Mouse (Mus musculus): ENCODE measurements around the gene Gm9964.
"Not testable (repeated sequence)": the region's sequence is repeated elsewhere in the genome, so short reads cannot be mapped to it uniquely, and the experiment has no call there.

The Gm9964 gene

DNA sequence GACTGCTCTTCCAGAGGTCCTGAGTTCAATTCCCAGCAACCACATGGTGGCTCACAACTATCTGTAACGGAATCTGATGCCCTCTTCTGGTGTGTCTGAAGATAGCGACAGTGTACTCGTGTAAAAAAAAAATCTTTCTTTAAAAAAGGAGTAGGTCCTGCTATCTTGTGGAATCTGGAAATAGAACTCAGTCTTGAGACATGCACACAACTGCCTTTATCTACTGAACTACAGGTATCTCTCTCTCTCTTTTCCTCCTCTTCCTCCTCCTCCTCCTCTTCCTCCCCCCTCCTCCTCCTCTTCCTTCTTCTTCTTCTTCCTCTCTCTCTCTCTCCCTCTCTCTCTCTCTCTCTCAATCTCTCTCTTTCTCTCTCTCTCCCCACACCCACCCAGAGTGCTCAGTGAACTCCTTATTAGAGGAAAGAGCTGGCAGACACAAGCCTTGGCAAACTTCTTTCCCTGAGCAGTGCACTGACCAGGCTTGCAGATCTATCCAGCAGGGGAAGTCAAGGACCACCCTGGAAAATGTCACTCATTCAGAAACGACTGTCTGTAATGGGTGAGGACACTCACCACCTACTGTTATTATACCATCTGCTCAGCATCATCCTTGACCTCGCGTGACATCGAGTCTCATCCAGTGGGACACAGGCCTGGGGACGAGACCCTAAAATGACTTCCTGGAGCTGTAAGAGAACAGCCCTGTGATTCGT is 3.2 kb upstream of the Gm9964 start:
- DNase-seq (ENCODE audit: low spot score in 2 of 2), result no peak

DNA sequence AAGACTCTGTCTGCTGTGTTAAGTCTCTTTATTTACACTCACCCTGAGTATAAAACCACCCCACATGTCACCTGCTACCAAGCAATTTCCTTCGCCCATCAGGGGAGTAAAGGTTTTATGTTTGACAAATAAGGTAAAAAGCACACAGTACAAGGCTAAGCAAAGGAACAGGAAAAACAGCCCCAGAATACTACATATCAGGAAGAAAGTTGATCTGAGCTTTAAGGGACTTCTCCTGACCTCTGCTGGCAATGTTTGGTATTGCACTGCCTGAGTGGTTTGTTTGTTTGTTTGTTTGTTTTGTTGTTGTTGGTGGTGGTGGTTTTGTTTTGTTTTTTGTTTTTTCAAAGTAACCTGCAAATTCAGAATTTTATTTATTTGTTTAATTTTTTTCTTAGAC is 539 bp downstream of the Gm9964 start:
- DNase-seq (ENCODE audit: low spot score in 2 of 2), result peak; percentile 35 to 50

DNA sequence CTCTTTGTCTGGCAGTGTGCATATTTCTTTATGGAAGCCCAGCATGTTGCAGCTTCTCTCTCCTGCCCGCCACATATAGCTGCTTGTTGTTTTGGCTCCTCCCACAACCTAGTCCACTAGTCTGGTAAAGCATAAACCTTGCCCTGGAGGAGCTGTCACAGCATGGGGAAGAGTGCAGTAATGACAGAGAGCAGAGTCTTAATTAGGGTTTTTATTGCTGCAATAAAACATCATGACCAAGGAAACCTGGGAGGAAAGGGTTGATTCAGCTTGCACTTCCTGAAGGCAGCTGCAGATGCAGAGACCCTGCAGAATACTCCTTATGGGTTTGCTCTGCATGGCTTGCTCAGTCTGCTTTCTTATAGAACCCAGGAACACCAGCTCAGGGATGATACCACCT is 2.7 kb downstream of the Gm9964 start:
- no peak for DNase-seq (ENCODE audit: low spot score in 2 of 2)

DNA sequence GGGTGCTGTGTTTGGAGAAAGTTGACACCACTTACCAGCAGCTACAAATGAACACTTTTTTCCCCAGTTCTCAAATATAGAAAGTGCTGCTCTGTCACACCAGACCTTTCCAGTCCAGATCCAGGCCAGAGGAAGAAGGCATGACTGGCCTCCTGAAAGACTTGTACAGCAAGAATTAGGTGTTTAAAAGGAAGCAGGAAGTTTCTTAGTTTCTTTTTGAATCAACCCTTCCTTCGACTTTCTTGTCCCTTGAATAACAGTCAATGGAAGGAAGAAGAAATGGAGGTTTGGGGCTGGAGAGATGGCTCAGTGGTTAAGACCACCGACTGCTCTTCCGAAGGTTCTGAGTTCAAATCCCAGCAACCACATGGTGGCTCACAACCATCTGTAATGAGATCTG is 3.7 kb downstream of the Gm9964 start:
- no peak for DNase-seq (ENCODE audit: low spot score in 2 of 2)

DNA sequence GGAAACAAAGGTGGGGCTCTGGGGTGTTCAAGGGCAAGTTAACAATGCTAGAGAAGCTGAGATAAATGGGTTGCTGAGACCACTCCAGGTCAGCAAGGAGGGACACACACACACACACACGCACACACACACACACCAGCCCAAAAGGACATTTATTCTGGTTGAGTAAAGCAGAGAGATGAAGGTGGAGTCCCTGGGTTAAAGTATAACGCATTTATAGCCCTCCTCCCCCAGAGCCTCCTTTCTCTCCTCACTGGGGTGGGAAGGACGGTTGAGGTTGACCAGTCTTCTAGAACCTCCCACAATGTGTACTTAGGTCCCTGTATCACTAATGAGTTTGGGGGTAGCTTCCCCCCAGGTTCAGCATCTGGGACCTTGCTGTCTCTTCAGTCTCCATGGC is 4.6 kb downstream of the Gm9964 start:
- DNase-seq (ENCODE audit: low spot score in 2 of 2), result no peak

DNA sequence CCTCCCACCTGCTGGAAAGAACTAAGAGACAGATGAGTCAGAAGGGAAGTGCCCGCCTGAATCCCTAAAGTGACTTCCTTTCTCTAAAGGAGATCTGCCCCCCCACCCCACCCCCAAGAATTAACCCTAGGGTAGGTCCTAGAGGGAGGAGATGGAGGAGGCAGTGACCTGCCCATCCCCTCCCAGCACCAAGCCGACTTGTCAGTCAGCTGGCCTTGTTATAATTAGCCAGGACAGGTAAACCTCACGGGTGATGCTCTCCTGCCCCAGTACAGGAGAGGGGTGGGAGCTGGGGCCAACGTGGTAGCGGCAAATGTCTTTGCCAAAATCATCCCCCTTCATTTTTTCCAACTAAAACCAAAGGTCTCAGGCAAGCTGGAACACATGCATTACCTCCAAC is 5.1 kb downstream of the Gm9964 start:
- DNase-seq (ENCODE audit: low spot score in 2 of 2), result no peak

DNA sequence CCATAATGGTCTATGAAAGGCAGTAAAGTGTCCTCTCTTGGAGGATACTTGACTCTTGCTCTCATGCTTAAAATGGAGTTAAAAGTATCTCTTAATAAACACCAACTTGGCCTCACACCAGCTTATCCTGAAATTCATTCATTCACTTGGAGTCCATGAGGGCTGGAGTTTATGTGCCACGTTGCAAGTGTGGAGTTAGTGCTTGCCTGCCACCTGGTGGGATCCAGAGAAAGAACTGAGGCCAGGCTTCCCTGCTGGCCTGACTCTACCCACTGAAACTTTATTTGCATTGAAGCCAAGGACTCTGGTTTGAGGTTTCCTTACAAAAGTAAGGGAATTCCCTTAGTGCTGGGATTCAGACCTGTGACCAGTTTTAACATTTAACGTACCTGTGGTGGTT is 6.2 kb downstream of the Gm9964 start:
- DNase-seq (ENCODE audit: low spot score in 2 of 2), result peak in 1 of 2 experiments; percentile 31

DNA sequence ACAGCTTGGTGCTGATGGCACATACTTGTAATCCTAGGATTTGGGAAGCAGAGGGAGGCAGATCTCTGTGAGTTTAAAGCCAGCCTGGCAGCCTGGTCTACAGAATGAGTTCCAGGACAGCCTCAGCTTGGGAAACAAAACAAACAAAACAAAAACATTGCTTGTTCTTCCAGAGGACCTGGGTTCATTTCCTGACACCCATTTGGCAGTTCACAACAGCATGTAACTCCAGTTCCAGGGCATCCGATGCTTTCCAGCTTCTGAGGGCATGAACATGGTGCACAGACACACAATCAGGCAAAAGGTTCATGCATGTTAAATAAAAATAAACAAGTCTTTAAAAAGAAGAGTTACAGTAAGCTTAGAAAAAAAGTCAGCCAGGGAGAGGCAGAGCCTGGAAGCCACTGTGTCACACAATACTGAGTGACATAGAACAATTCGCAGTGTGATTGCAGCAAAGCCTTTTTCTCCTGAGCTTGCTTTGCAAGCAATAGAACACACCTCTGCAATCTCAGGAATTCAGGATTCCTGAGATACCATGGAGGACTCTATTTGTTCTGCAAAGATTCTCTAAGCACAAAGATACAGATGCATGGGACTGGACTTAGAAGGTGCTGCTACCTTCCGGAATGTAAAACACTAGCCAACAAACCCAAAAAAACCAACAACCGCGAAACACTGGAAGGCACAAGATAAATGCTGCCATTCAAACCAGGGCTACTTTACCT is 7.6 kb downstream of the Gm9964 start:
- DNase-seq (ENCODE audit: low spot score in 2 of 2), result no peak

DNA sequence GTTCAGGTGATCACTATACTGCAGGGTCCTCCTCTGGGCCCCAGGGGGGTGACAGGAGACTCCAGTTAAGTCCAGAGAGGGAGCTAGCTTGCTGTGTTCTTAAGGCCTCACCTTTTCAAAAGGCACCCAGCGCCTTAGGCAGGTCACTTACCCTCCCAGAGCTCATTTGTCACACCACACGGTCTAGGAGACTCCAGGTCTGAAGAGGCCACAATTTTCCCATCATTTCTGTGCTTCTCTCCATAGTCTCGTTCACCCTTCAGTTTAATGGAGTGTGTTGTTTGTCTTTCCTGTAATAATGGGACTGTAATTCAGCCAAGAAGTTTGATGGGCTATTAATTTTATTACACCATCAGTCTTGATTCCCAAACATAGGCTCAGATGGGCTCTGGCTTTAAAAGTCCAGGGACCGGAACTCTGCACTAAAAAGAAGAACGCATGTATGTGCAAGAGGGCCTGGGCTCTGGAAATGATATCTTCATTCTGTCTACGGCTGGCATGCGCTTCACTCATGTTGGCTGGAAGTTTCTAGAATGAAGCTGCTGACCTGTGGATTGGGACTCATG is 8.3 kb downstream of the Gm9964 start:
- no peak for DNase-seq (ENCODE audit: low spot score in 2 of 2)

DNA sequence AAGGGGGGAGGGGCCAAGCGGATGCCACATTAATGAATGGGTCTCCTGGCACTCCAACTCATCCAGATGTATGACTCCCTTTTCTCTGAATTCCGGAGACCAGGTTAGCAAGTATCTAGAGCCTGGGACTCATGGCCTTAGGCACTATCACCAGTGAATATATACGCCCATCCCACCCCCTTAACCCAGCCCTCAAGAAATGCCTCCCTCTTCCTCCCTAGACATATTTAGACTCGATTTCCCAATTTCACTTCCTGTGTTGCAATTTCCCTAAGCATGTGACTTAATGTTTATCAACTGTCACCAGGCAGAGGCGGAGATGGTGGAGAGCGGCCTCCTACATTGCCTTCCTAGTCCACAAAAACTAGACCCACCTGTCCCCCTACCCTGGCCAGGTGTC is 9.3 kb downstream of the Gm9964 start:
- no peak for DNase-seq (ENCODE audit: low spot score in 2 of 2)

DNA sequence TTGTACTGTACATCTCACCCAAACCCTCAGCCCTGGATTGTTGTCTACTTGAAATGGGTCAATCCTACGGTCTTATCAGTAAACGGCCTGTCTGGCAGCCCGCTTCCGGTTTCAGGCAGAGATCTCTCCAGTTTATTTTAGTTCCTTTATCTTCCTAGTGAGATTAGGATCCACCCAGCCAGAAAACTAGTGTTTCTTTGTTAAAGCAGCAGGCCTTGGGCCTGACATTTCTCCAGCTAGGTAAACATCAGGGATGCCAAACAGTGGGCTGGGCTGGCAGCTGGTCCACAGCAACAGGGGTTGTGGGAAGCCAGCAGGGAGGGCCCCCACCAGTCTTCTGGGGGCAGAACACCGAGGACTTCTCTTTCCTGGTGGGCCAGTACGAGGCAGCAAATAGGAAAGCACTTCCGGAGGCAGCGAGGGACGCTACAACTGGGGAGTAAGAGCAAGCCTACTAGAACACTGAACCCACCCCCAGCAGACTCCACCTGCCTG is 10.4 kb downstream of the Gm9964 start:
- no peak for DNase-seq (ENCODE audit: low spot score in 2 of 2)

DNA sequence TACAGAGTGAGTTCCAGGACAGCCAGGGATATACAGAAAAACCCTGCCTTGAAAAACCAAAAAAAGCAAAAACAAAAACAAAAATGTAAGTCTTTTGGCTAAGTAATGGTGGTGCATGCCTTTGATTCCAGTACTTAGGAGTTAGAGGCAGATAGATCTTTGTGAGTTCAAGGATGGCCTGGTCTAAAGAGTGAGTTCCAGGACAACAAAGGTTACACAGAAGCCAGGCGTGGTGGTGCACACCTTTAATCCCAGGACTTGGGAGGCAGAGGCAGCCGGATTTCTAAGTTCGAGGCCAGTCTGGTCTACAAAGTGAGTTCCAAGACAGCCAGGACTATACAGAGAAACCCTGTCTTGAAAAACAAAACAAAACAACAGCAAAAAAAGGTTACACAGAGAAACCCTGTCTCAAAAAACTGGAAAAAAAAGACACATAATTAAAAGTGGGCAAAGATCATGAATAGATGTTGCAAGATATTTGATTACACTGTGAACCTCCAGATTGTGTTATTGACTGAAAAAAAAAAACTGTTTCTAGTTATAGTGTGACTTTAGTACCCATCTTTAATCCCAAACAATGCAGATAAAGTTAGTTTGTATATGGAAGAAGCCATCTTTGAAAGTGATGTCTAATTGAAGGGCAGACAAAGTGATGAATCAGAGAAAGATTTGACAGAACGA is 13.2 kb downstream of the Gm9964 start:
- DNase-seq (ENCODE audit: low spot score in 2 of 2), result no peak

DNA sequence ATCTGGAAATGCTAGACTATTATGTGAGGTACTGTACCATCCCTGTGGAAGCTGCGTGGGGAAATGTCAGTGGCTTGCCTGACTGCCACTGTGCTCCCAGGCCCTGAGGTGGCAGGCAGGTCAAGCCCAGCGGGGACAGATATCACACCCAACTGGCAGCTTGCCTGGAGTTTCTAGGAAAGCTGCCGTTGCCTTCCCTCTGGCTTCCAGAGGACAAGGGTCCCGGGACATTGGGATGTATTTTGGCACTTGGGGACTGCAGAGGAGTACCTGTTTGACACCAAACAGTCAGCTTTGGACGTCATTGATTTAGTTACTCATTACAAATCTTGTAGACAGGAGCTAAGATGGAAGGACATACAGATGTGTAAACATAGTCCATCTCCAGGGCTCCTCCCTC is 15.3 kb downstream of the Gm9964 start:
- DNase-seq (ENCODE audit: low spot score in 2 of 2), result no peak

DNA sequence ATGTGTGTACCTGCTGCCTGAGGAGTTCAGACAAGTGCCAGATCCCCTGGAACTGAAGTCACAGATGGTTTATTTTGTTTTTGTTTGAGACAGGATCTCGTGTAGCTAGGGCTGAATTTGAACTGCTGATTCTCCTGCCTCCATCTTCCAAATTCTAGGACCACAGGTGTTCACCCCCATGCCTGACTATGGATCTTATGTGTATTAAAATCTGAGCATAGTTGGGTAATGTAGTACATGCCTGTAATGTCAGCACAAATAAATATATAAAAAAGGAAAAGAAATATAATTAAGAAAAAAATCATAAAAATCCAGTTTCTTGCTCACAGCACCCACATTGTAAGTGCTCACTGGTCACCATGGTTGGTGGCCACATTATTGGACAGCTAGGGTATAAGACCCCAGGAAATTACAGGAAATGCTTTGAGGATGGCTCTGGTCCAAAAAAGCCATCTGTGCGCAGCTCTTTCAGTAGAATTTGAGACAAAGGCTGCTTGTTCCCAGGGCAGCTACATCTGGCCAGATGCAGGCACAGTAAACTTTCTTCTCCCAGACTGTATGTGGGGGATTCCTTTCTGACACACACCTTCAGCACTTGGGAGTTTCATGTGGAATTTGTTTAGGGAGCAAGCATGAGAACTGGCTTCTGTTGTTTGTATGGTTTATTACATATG is 16.8 kb downstream of the Gm9964 start:
- DNase-seq (ENCODE audit: low spot score in 2 of 2), result no peak

DNA sequence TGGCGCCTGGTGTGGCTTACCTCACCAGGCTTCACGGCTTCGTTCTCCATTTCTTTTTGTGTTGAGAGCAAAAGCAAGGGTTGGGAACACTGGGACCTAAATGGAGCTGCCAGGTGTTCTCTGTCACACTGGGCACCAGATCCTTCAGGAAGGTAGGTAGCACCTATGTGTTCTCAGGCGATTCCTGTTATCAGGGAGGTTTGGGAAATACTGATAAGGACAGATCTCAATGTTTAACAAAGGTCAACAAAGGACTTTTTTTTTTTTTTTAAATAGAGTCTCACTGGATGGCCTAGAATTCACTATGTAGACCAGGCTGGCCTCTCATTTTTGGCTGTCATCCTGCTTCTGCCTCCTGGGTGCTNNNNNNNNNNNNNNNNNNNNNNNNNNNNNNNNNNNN is 22.9 kb downstream of the Gm9964 start:
- DNase-seq (ENCODE audit: low spot score in 2 of 2), result no peak

DNA sequence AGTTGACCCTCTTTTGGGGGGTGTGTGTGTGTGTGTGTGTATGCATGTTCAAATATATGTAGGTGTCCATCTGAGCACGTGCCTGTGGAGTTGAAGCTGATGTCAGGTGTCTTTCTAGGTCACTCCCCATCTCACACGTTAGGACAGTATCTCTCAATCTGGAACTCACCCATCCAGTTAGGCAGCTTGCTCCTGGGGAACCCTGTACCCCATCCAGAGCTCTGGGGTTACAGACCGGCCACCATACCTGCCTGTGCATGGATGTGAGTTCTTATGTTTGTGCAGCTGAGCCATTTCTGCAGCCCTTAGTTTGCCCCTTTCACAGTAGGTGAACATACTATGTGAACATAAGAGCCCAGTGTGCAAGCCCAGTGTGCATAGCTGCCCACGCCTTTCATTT is 23.7 kb downstream of the Gm9964 start:
- DNase-seq (ENCODE audit: low spot score in 2 of 2), result no peak

DNA sequence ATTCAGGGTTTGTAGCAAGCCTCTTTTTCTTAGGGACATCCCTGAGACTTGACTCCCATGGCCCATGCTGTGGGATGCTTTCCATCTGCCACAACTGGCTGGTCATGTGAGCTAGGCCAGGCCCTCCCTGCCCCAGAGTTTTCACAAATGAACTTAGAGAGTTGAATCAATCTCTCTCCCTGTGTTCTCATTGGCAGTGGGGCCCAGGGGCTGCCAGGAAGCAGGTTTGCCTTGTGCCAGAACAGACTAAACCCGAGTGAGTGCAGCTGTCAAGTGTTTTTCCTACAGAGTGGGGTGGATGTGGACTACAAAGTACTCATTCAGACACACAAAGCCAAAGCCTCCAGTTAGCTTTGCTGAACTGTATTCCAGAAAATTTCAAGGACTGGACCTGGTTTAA is 29.5 kb downstream of the Gm9964 start:
- no peak for DNase-seq (ENCODE audit: low spot score in 2 of 2)

DNA sequence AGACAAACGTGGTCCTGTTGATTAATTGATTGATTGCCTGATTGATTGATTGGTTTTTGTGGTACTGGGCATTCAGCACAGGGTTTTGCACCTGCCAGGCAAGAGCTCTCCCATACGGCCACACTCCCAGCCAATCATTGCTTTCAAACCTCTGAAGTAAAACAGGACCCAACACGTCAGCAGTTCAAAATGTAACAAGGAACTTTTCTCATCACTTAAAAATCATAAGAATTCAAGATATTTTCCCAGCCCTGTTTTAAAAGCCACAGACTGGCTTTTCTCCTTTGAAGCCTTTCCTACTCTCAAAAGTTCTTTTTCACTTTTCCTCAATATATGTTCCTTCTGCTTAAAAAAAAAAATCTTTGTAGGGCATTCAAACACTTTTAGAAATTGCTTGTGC is 32.3 kb downstream of the Gm9964 start:
- no peak for DNase-seq (ENCODE audit: low spot score in 2 of 2)

DNA sequence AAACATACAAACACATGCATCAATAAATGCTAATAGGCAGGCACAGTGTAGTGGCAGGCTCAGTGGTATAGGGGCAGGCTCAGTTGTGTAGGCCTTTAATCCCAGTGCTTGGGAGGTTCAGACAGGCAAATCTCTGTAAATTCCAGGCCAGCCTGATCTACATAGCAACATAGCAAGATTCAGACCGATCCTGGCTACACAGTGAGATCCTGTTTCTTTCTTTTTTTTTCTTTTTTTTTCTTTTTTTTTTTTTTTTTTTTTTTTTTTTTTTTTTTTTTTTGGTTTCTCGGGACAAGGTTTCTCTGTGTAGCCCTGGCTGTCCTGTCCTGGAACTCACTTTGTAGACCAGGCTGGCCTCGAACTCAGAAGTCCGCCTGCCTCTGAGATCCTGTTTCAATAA is 36.6 kb downstream of the Gm9964 start:
- DNase-seq (ENCODE audit: low spot score in 2 of 2), result not testable (repeated sequence)

DNA sequence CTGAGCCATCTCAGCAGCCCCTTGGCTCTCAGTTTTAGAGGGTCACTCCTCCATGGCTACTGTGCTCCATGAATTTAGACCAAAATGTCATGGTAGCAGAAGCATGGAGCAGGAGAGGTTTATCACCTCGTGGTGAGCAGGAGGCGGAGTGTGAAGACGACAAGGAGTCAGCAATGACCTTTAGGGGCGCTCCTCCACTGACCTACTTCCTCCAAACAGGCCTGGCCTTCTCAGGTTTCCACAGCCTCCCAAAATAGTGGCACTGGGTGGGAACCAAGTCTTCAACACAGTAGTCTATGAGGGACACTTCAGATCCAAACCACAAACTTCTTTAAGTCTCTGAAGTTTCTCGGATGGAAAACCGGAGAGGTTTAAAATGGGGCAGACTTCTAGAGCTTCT is 38.0 kb downstream of the Gm9964 start:
- DNase-seq (ENCODE audit: low spot score in 2 of 2), result no peak

DNA sequence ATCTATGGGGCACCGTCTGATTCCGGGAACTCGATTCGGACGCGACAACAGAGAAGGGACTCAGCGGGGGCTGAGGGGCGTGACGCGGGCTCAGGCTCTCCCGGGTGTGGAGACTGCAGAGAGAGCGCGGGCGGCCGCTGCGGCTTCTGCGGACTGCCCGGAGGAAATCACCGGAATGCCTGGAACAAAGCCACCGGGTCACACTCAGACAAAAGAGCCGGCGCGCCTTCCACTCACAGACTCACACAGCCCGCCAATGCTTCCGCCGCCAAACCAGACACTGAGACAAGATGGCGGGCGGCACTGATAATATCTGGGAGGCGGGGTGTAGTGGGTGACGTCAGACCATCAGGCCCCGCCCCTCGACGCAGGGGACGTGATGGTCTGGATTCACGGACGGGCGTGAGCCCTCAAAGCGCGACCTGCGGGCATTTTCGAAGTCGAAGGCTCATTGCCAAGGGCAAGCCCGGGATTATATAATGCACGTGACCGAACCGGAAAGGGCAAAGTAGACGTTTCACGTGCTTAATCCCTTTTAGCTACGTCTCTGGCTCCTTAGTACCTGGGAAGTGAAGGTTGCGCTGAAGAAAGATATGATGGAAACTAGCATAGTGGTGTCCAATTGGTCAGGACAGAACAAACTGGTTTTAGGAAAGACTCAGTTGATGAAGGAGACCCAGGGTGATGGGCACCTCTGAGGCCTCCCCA is 42.2 kb downstream of the Gm9964 start, which contains the start of gene Wsb1:
Gene Wsb1, minus strand, starts transcription at position 281 of the 708 bp plus-strand sequence.
- peak; percentile 87 to 96 for DNase-seq (ENCODE audit: low spot score in 2 of 2)
